Mouse (Mus musculus): Measurements from ENCODE around the gene Il12rb2. TPM values are rescaled to one million over a fixed set of nuclear protein-coding genes. Genes with fewer than 3 reads are reported as not detected.

The Il12rb2 gene
- polyA plus RNA-seq, 1 experiment from 2014 or later, result not detected

GRCm38 (mm10) chr6:67303210-67303609 is 72.8 kb downstream of the Il12rb2 start:
- no peaks in the 10 kb centered on the region for H3K36me3 ChIP-seq (ENCODE audit: control insufficient read depth, insufficient read depth, low read length)
- H3K27ac ChIP-seq (ENCODE audit: low read length), result no peak overlapping the region
- H3K27me3 ChIP-seq (ENCODE audit: control insufficient read depth, insufficient read depth, low read length), result no peaks in the 10 kb centered on the region
- peaks cover 7% of the 10 kb centered on the region; the same call in 1 of the 2 replicates for H3K4me1 ChIP-seq (ENCODE audit: control insufficient read depth, insufficient read depth, low read length)
- no peaks in the 10 kb centered on the region for H3K9me3 ChIP-seq (ENCODE audit: control insufficient read depth, low read depth, low read length)
- 72% methylated on average over 10 of the region's 10 CpGs for WGBS
- H3K4me2 ChIP-seq (replicated peaks; ENCODE audit: low read depth, low read length), result no peak overlapping the region
- H3K4me3 ChIP-seq (ENCODE audit: low read depth, low read length), result no peak overlapping the region
- no peak for ATAC-seq (ENCODE audit: insufficient number of reproducible peaks, insufficient read depth, low FRiP score, low read depth)
- H3K9ac ChIP-seq (replicated peaks; ENCODE audit: low read depth, low read length), result no peak overlapping the region

GRCm38 (mm10) chr6:67302471-67302870 is 73.5 kb downstream of the Il12rb2 start:
- Histone ChIP-seq H3K4me1 (ENCODE audit: control insufficient read depth, insufficient read depth, low read length) (peaks cover 7% of the 10 kb centered on the region; the same call in 1 of the 2 replicates), H3K27me3 (ENCODE audit: control insufficient read depth, insufficient read depth, low read length) (no peaks in the 10 kb centered on the region), H3K9ac (replicated peaks; ENCODE audit: low read depth, low read length) (no peak overlapping the region), H3K36me3 (ENCODE audit: control insufficient read depth, insufficient read depth, low read length) (no peaks in the 10 kb centered on the region), H3K9me3 (ENCODE audit: control insufficient read depth, low read depth, low read length) (no peaks in the 10 kb centered on the region), H3K4me2 (replicated peaks; ENCODE audit: low read depth, low read length) (no peak overlapping the region), H3K4me3 (ENCODE audit: low read depth, low read length) (no peak overlapping the region), H3K27ac (ENCODE audit: low read length) (no peak overlapping the region)
- ATAC-seq (ENCODE audit: insufficient number of reproducible peaks, insufficient read depth, low FRiP score, low read depth), result no peak
- 77% methylated on average over 4 of the region's 4 CpGs for WGBS

DNA sequence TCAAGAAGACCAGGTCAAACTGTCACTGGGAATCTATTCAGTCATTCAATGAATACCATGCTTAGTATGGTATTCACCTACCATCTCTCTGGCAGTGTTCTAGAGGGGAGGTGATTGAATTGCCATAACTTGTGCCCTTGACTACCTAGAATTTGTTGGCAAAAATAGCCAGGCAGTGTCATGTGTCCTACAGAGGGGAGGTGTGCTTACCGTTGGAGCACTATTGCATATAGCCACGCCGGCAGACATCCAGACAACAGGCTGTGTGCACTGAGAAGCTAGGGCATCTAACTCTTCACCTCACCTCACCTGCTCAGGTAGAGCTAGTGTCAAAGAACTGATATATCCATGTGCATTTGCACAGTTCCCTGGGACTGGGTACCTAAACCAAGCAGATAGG is 74.8 kb downstream of the Il12rb2 start:
- H3K9me3 ChIP-seq (ENCODE audit: control insufficient read depth, low read depth, low read length), result no peaks in the 10 kb centered on the region
- no peaks in the 10 kb centered on the region for H3K36me3 ChIP-seq (ENCODE audit: control insufficient read depth, insufficient read depth, low read length)
- no peak overlapping the region for H3K4me2 ChIP-seq (replicated peaks; ENCODE audit: low read depth, low read length)
- WGBS, result 78% methylated on average over 3 of the region's 3 CpGs
- 0 out of 2 replicates have a peak, but pooled peaks have one; percentile 34 for ATAC-seq (ENCODE audit: insufficient number of reproducible peaks, insufficient read depth, low FRiP score, low read depth)
- H3K9ac ChIP-seq (replicated peaks; ENCODE audit: low read depth, low read length), result no peak overlapping the region
- H3K4me1 ChIP-seq (ENCODE audit: control insufficient read depth, insufficient read depth, low read length), result peaks cover 7% of the 10 kb centered on the region; the same call in 1 of the 2 replicates
- no peak overlapping the region for H3K27ac ChIP-seq (ENCODE audit: low read length)
- no peaks in the 10 kb centered on the region for H3K27me3 ChIP-seq (ENCODE audit: control insufficient read depth, insufficient read depth, low read length)
- no peak overlapping the region for H3K4me3 ChIP-seq (ENCODE audit: low read depth, low read length)

DNA sequence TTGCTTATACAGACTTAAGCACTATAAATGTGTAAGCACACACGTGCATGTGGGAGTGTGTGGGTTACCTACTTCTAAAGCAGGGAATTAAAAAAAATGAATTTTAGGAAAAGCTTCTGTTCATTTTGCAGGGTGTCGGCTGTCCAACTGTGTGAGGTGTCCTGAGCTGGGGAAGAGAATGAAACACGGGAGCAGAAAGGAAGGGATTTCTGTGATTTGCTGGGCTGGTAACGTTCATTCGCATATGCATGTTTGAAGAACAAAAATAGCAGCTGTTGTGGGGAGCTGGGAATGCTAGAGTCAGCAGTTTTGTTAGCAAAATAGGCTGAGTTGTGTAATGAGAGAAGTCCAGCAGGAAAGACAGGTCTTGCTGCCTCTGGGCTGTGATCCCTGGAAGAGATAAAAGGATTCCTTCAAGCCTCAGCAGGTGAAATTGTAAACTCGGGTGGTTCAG is 75.3 kb downstream of the Il12rb2 start:
- Histone ChIP-seq H3K4me3 (ENCODE audit: low read depth, low read length) (no peak overlapping the region), H3K27me3 (ENCODE audit: control insufficient read depth, insufficient read depth, low read length) (no peaks in the 10 kb centered on the region), H3K4me2 (replicated peaks; ENCODE audit: low read depth, low read length) (no peak overlapping the region), H3K27ac (ENCODE audit: low read length) (no peak overlapping the region; the same call in 1 of the 2 replicates), H3K9me3 (ENCODE audit: control insufficient read depth, low read depth, low read length) (no peaks in the 10 kb centered on the region), H3K4me1 (ENCODE audit: control insufficient read depth, insufficient read depth, low read length) (peaks cover 7% of the 10 kb centered on the region; the same call in 1 of the 2 replicates), H3K9ac (replicated peaks; ENCODE audit: low read depth, low read length) (no peak overlapping the region), H3K36me3 (ENCODE audit: control insufficient read depth, insufficient read depth, low read length) (no peaks in the 10 kb centered on the region)
- WGBS, result 38% methylated on average over 6 of the region's 6 CpGs
- peak; percentile 53; the same call in 1 of the 2 replicates for ATAC-seq (ENCODE audit: insufficient number of reproducible peaks, insufficient read depth, low FRiP score, low read depth)

GRCm38 (mm10) chr6:67300300-67300699 is 75.7 kb downstream of the Il12rb2 start:
- no peaks in the 10 kb centered on the region for H3K36me3 ChIP-seq (ENCODE audit: control insufficient read depth, insufficient read depth, low read length)
- H3K4me1 ChIP-seq (ENCODE audit: control insufficient read depth, insufficient read depth, low read length), result peaks cover 7% of the 10 kb centered on the region; the same call in 1 of the 2 replicates
- H3K27me3 ChIP-seq (ENCODE audit: control insufficient read depth, insufficient read depth, low read length), result no peaks in the 10 kb centered on the region
- 0 out of 2 replicates have a peak, but pooled peaks have one; percentile 15 for ATAC-seq (ENCODE audit: insufficient number of reproducible peaks, insufficient read depth, low FRiP score, low read depth)
- no peaks in the 10 kb centered on the region for H3K9me3 ChIP-seq (ENCODE audit: control insufficient read depth, low read depth, low read length)
- H3K4me2 ChIP-seq (replicated peaks; ENCODE audit: low read depth, low read length), result no peak overlapping the region
- no peak overlapping the region for H3K9ac ChIP-seq (replicated peaks; ENCODE audit: low read depth, low read length)
- no peak overlapping the region for H3K4me3 ChIP-seq (ENCODE audit: low read depth, low read length)
- H3K27ac ChIP-seq (ENCODE audit: low read length), result no peak overlapping the region; the same call in 1 of the 2 replicates
- WGBS, result 40% methylated on average over 4 of the region's 4 CpGs

DNA sequence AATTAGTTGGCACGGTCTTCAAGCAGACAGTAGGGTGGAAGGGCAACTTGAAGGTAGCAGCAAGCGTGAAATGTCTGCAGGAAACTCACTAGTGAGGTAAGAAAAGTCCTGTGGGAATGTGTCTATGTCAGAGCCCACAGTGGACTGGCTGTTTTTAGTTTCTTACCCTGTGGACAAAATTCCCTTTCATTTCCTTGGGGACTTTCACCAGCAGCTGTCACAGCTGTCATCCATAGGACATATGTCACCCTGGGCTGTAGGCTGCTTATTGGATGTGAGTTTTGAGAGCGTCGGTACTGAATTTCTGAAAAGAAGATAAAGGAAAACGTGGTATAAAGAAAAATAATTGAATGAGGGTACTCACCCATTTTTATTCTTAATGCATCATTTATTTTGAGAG is 77.2 kb downstream of the Il12rb2 start:
- Histone ChIP-seq H3K27ac (ENCODE audit: low read length) (no peak overlapping the region), H3K4me2 (replicated peaks; ENCODE audit: low read depth, low read length) (no peak overlapping the region), H3K9me3 (ENCODE audit: control insufficient read depth, low read depth, low read length) (no peaks in the 10 kb centered on the region), H3K36me3 (ENCODE audit: control insufficient read depth, insufficient read depth, low read length) (no peaks in the 10 kb centered on the region), H3K4me1 (ENCODE audit: control insufficient read depth, insufficient read depth, low read length) (peaks cover 7% of the 10 kb centered on the region; the same call in 1 of the 2 replicates), H3K9ac (replicated peaks; ENCODE audit: low read depth, low read length) (no peak overlapping the region), H3K27me3 (ENCODE audit: control insufficient read depth, insufficient read depth, low read length) (no peaks in the 10 kb centered on the region), H3K4me3 (ENCODE audit: low read depth, low read length) (no peak overlapping the region)
- no peak for ATAC-seq (ENCODE audit: insufficient number of reproducible peaks, insufficient read depth, low FRiP score, low read depth)
- 81% methylated on average over 5 of the region's 5 CpGs for WGBS

GRCm38 (mm10) chr6:67296126-67296525 is 79.9 kb downstream of the Il12rb2 start:
- no peaks in the 10 kb centered on the region for H3K36me3 ChIP-seq (ENCODE audit: control insufficient read depth, insufficient read depth, low read length)
- 53% methylated on average over 5 of the region's 5 CpGs for WGBS
- H3K9ac ChIP-seq (replicated peaks; ENCODE audit: low read depth, low read length), result no peak overlapping the region
- no peak overlapping the region for H3K27ac ChIP-seq (ENCODE audit: low read length)
- H3K9me3 ChIP-seq (ENCODE audit: control insufficient read depth, low read depth, low read length), result no peaks in the 10 kb centered on the region
- H3K4me1 ChIP-seq (ENCODE audit: control insufficient read depth, insufficient read depth, low read length), result peaks cover under 1% of the 10 kb centered on the region; the same call in 1 of the 2 replicates
- no peak overlapping the region for H3K4me2 ChIP-seq (replicated peaks; ENCODE audit: low read depth, low read length)
- no peak overlapping the region for H3K4me3 ChIP-seq (ENCODE audit: low read depth, low read length)
- H3K27me3 ChIP-seq (ENCODE audit: control insufficient read depth, insufficient read depth, low read length), result no peaks in the 10 kb centered on the region
- ATAC-seq (ENCODE audit: insufficient number of reproducible peaks, insufficient read depth, low FRiP score, low read depth), result no peak

DNA sequence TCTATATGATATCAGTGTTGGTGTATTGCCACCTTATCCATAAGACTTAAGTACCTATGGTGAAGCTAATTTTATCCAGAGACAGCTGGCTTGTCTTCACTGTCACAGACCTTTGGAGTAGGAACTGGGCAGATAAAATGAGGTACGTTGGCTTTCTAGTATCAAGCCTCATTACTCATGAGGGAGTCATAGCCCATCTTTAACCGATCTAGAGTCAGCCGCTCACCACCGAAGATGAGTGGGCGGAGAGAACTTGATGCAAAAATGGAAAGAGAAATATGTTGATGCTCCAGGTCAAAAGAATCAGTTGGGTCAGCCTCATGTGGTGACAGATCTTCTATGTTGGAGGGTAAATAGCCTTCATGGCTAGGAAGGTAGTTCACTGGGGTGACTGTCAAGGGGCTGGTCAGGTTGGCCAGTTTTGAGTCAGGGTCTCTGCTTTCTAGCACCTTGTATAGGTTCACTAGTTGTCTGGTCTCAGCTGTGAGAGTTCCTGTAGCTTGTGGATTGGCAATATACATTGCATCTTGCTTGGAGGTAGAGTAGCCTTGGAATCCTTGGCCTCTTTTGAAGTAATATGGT is 83.9 kb downstream of the Il12rb2 start:
- H3K4me1 ChIP-seq (ENCODE audit: control insufficient read depth, insufficient read depth, low read length), result no peaks in the 10 kb centered on the region
- no peak overlapping the region for H3K27ac ChIP-seq (ENCODE audit: low read length)
- H3K9me3 ChIP-seq (ENCODE audit: control insufficient read depth, low read depth, low read length), result no peaks in the 10 kb centered on the region
- no peak for ATAC-seq (ENCODE audit: insufficient number of reproducible peaks, insufficient read depth, low FRiP score, low read depth)
- H3K9ac ChIP-seq (replicated peaks; ENCODE audit: low read depth, low read length), result no peak overlapping the region
- WGBS, result 82% methylated on average over 5 of the region's 5 CpGs
- H3K4me2 ChIP-seq (replicated peaks; ENCODE audit: low read depth, low read length), result no peak overlapping the region
- no peaks in the 10 kb centered on the region for H3K27me3 ChIP-seq (ENCODE audit: control insufficient read depth, insufficient read depth, low read length)
- H3K36me3 ChIP-seq (ENCODE audit: control insufficient read depth, insufficient read depth, low read length), result peaks cover 7% of the 10 kb centered on the region; the same call in 1 of the 2 replicates
- H3K4me3 ChIP-seq (ENCODE audit: low read depth, low read length), result no peak overlapping the region

GRCm38 (mm10) chr6:67282897-67283296 is 93.1 kb downstream of the Il12rb2 start:
- H3K36me3 ChIP-seq (ENCODE audit: control insufficient read depth, insufficient read depth, low read length), result peaks cover 47% of the 10 kb centered on the region
- no peak for ATAC-seq (ENCODE audit: insufficient number of reproducible peaks, insufficient read depth, low FRiP score, low read depth)
- H3K27me3 ChIP-seq (ENCODE audit: control insufficient read depth, insufficient read depth, low read length), result no peaks in the 10 kb centered on the region
- H3K4me2 ChIP-seq (replicated peaks; ENCODE audit: low read depth, low read length), result no peak overlapping the region
- 83% methylated on average over 1 of the region's 1 CpGs for WGBS
- no peak overlapping the region for H3K9ac ChIP-seq (replicated peaks; ENCODE audit: low read depth, low read length)
- no peaks in the 10 kb centered on the region for H3K4me1 ChIP-seq (ENCODE audit: control insufficient read depth, insufficient read depth, low read length)
- no peak overlapping the region for H3K27ac ChIP-seq (ENCODE audit: low read length)
- H3K4me3 ChIP-seq (ENCODE audit: low read depth, low read length), result no peak overlapping the region
- no peaks in the 10 kb centered on the region for H3K9me3 ChIP-seq (ENCODE audit: control insufficient read depth, low read depth, low read length)
